Comparison of ENCODE assay signal across 22 mouse cellular contexts in the genomic region with DNA sequence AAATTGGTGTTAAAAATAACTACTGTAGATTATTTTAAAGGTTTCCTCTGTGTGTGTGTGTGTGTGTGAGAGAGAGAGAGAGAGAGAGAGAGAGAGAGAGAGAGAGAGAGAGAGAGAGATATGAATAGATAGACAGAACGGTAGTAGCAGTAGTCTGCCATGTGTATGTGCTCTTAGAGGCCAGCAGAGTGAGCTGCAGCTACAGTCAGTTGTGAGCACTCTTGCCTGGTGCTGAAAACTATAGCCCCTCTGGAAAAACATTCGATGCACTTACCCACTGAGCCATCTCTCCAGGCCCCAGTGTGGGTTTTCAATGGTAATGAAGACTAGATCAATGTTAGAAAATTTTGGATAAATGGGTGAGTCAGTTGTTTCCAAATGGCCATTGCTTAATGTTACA. TPM values are rescaled to one million over a fixed set of nuclear protein-coding genes. Genes with fewer than 3 reads are reported as not detected.
DNase-seq lines count a peak whose midpoint lies in the region; ATAC-seq and TF ChIP-seq lines count a peak whose summit lies in the region.
"Had no signal": no experiment of that assay in that cellular context is flagged by ENCODE, and none has a peak within 500 bp of the region (broad histone marks: within the 10 kb centered on the region; RNA-seq: fewer than 3 reads in every experiment).

No protein-coding gene starts in this region.

- H3K27ac ChIP-seq in hindbrain, postnatal 0 days, result no peak overlapping the region
- no peak overlapping the region for H3K27ac ChIP-seq in hindbrain, embryonic 16.5 days (ENCODE audit: low read depth, low read length)
- H3K27ac ChIP-seq in midbrain, postnatal 0 days (ENCODE audit: low read depth, low read length), result no peak overlapping the region
- no peak overlapping the region for H3K27ac ChIP-seq in midbrain, embryonic 14.5 days (replicated peaks; ENCODE audit: low read depth, low read length)
- no peak overlapping the region for H3K27ac ChIP-seq in stomach, postnatal 0 days (replicated peaks)
- H3K27ac ChIP-seq: forebrain, embryonic 12.5 days; hindbrain, embryonic 10.5 days; limb, embryonic 15.5 days; midbrain, embryonic 15.5 days had no signal

- TF ChIP-seq POLR2A in brain, embryonic 14.5 days (IDR thresholded peaks at IDR 0.05; ENCODE audit: borderline replicate concordance, extremely low read depth, insufficient read depth, insufficient read length, poor library complexity, severe bottlenecking), result no peak

- peak; percentile 36 for DNase-seq in hindbrain, postnatal 0 days (ENCODE audit: low spot score)
- DNase-seq in midbrain, postnatal 0 days (ENCODE audit: low spot score), result no peak
- no peak for DNase-seq in midbrain, embryonic 14.5 days
- DNase-seq in brain, embryonic 14.5 days (ENCODE audit: low read depth), result no peak
- no peak for DNase-seq in stomach, postnatal 0 days (ENCODE audit: low spot score)
- no peak for DNase-seq in cerebellum, adult 9-11 months
- no peak for DNase-seq in gastrocnemius, postnatal 25 days
- DNase-seq: adrenal gland, postnatal 14 days; cerebellum, adult 8-10 months; kidney, postnatal 14 days; lung, adult 18-20 months; retina, postnatal 1 day; spleen, adult 18-20 months had no signal

- TF ChIP-seq EP300 in stomach, postnatal 0 days (optimal IDR thresholded peaks at IDR 0.05), result no peak

- WGBS in hindbrain, postnatal 0 days, result 53% methylated on average over 2 of the region's 2 CpGs
- WGBS in hindbrain, embryonic 16.5 days, result 62% methylated on average over 2 of the region's 2 CpGs
- 60% methylated on average over 2 of the region's 2 CpGs for WGBS in midbrain, postnatal 0 days
- 68% methylated on average over 2 of the region's 2 CpGs for WGBS in midbrain, embryonic 14.5 days
- 36% methylated on average over 2 of the region's 2 CpGs for WGBS in stomach, postnatal 0 days

- TF ChIP-seq CTCF in hindbrain, postnatal 0 days (IDR thresholded peaks at IDR 0.05; ENCODE audit: low read depth), result peak; percentile 59
- peak; percentile 64 for TF ChIP-seq CTCF in midbrain, postnatal 0 days (IDR thresholded peaks at IDR 0.05)
- peak; percentile 26; the same call in 1 of the 2 replicates for TF ChIP-seq CTCF in brain, embryonic 14.5 days (IDR thresholded peaks at IDR 0.05; ENCODE audit: borderline replicate concordance, extremely low read depth, insufficient read depth, insufficient read length)
- peak; percentile 50 for TF ChIP-seq CTCF in stomach, postnatal 0 days (IDR thresholded peaks at IDR 0.05; ENCODE audit: low read depth)

- H3K4me2 ChIP-seq in hindbrain, postnatal 0 days (ENCODE audit: low read depth, low read length), result no peak overlapping the region
- no peak overlapping the region for H3K4me2 ChIP-seq in hindbrain, embryonic 16.5 days (ENCODE audit: low read length)
- H3K4me2 ChIP-seq in midbrain, postnatal 0 days (ENCODE audit: low read depth, low read length, poor library complexity, severe bottlenecking), result no peak overlapping the region
- no peak overlapping the region for H3K4me2 ChIP-seq in midbrain, embryonic 14.5 days (ENCODE audit: low read length)
- no peak overlapping the region for H3K4me2 ChIP-seq in stomach, postnatal 0 days (replicated peaks; ENCODE audit: low read depth)
- H3K4me2 ChIP-seq: forebrain, embryonic 12.5 days; limb, embryonic 15.5 days; midbrain, embryonic 15.5 days had no signal

- H3K9ac ChIP-seq in hindbrain, postnatal 0 days (replicated peaks; ENCODE audit: low read length), result no peak overlapping the region
- H3K9ac ChIP-seq in hindbrain, embryonic 16.5 days (ENCODE audit: low read depth, low read length), result no peak overlapping the region
- no peak overlapping the region for H3K9ac ChIP-seq in midbrain, postnatal 0 days (replicated peaks; ENCODE audit: low read length, poor library complexity, severe bottlenecking)
- H3K9ac ChIP-seq in midbrain, embryonic 14.5 days (replicated peaks; ENCODE audit: low read length), result no peak overlapping the region
- H3K9ac ChIP-seq in stomach, postnatal 0 days (ENCODE audit: low read length), result no peak overlapping the region
- H3K9ac ChIP-seq: forebrain, embryonic 12.5 days; limb, embryonic 15.5 days; midbrain, embryonic 15.5 days had no signal

- no peaks in the 10 kb centered on the region for H3K4me1 ChIP-seq in hindbrain, postnatal 0 days (ENCODE audit: insufficient read depth, low read length)
- H3K4me1 ChIP-seq in hindbrain, embryonic 16.5 days (ENCODE audit: control insufficient read depth, insufficient read depth, low read depth, low read length), result no peaks in the 10 kb centered on the region
- H3K4me1 ChIP-seq in midbrain, postnatal 0 days (ENCODE audit: insufficient read depth, low read length), result no peaks in the 10 kb centered on the region
- H3K4me1 ChIP-seq in midbrain, embryonic 14.5 days (ENCODE audit: control insufficient read depth, insufficient read depth, low read length), result no peaks in the 10 kb centered on the region
- no peaks in the 10 kb centered on the region for H3K4me1 ChIP-seq in stomach, postnatal 0 days (replicated peaks; ENCODE audit: control insufficient read depth, insufficient read depth)
- H3K4me1 ChIP-seq: forebrain, embryonic 12.5 days; hindbrain, embryonic 10.5 days; limb, embryonic 15.5 days; midbrain, embryonic 15.5 days had no signal

- H3K9me3 ChIP-seq in hindbrain, postnatal 0 days (ENCODE audit: low read length), result no peaks in the 10 kb centered on the region
- H3K9me3 ChIP-seq in hindbrain, embryonic 16.5 days (ENCODE audit: control insufficient read depth, low read length), result no peaks in the 10 kb centered on the region
- H3K9me3 ChIP-seq in midbrain, postnatal 0 days (ENCODE audit: low read length), result no peaks in the 10 kb centered on the region
- H3K9me3 ChIP-seq in midbrain, embryonic 14.5 days (ENCODE audit: control insufficient read depth, low read length), result no peaks in the 10 kb centered on the region
- no peaks in the 10 kb centered on the region for H3K9me3 ChIP-seq in stomach, postnatal 0 days (ENCODE audit: control insufficient read depth, low read length)
- H3K9me3 ChIP-seq: forebrain, embryonic 12.5 days; G1E; hindbrain, embryonic 10.5 days; limb, embryonic 15.5 days; midbrain, embryonic 15.5 days had no signal

- H3K36me3 ChIP-seq in hindbrain, postnatal 0 days (ENCODE audit: insufficient read depth, low read length), result no peaks in the 10 kb centered on the region
- no peaks in the 10 kb centered on the region for H3K36me3 ChIP-seq in hindbrain, embryonic 16.5 days (ENCODE audit: control insufficient read depth, insufficient read depth, low read length)
- no peaks in the 10 kb centered on the region for H3K36me3 ChIP-seq in midbrain, postnatal 0 days (ENCODE audit: insufficient read depth, low read length)
- H3K36me3 ChIP-seq in midbrain, embryonic 14.5 days (ENCODE audit: control insufficient read depth, insufficient read depth, low read length), result no peaks in the 10 kb centered on the region
- no peaks in the 10 kb centered on the region for H3K36me3 ChIP-seq in stomach, postnatal 0 days (ENCODE audit: control insufficient read depth, insufficient read depth, low read length)
- H3K36me3 ChIP-seq: forebrain, embryonic 12.5 days; G1E; hindbrain, embryonic 10.5 days; limb, embryonic 15.5 days; midbrain, embryonic 15.5 days had no signal

- H3K27me3 ChIP-seq in hindbrain, postnatal 0 days (ENCODE audit: insufficient read depth, low read length), result no peaks in the 10 kb centered on the region
- H3K27me3 ChIP-seq in hindbrain, embryonic 16.5 days (replicated peaks; ENCODE audit: control insufficient read depth, insufficient read depth, low read length), result no peaks in the 10 kb centered on the region
- no peaks in the 10 kb centered on the region for H3K27me3 ChIP-seq in midbrain, postnatal 0 days (ENCODE audit: insufficient read depth, low read length)
- H3K27me3 ChIP-seq in midbrain, embryonic 14.5 days (ENCODE audit: control insufficient read depth, insufficient read depth, low read length), result no peaks in the 10 kb centered on the region
- no peaks in the 10 kb centered on the region for H3K27me3 ChIP-seq in stomach, postnatal 0 days (ENCODE audit: control insufficient read depth, insufficient read depth, low read length)
- H3K27me3 ChIP-seq: forebrain, embryonic 12.5 days; limb, embryonic 15.5 days; midbrain, embryonic 15.5 days had no signal

- no peak overlapping the region for H3K4me3 ChIP-seq in hindbrain, postnatal 0 days (ENCODE audit: low read length)
- no peak overlapping the region for H3K4me3 ChIP-seq in hindbrain, embryonic 16.5 days (ENCODE audit: low read length)
- no peak overlapping the region for H3K4me3 ChIP-seq in midbrain, postnatal 0 days (ENCODE audit: low read depth, low read length)
- H3K4me3 ChIP-seq in midbrain, embryonic 14.5 days (replicated peaks; ENCODE audit: low read depth, low read length), result no peak overlapping the region
- H3K4me3 ChIP-seq in stomach, postnatal 0 days (ENCODE audit: low read depth, low read length), result no peak overlapping the region
- H3K4me3 ChIP-seq: forebrain, embryonic 12.5 days; hindbrain, embryonic 10.5 days; limb, embryonic 15.5 days; midbrain, embryonic 15.5 days had no signal

- ATAC-seq in hindbrain, postnatal 0 days, result no peak
- ATAC-seq in hindbrain, embryonic 16.5 days, result no peak
- ATAC-seq in midbrain, postnatal 0 days (ENCODE audit: low FRiP score), result no peak
- ATAC-seq in midbrain, embryonic 14.5 days (ENCODE audit: low FRiP score, low TSS enrichment), result no peak
- ATAC-seq in stomach, postnatal 0 days (ENCODE audit: low FRiP score, low TSS enrichment), result no peak
- ATAC-seq: inflammation-experienced regulatory T-cells, adult 6 months; midbrain, embryonic 15.5 days had no signal

RNA-seq across cellular contexts. Expression of gene Clrn3, which starts 29.1 kb away (rescaled TPM):
- not detected in 2 replicates for total RNA-seq in hindbrain, postnatal 0 days (2014; rRNA removed)
- polyA plus RNA-seq in hindbrain, postnatal 0 days (2015; fragmentation: Nextera tagmentation; extraction: Ambion mirVana), result not detected in 2 replicates
- not detected in 2 replicates for polyA plus RNA-seq in hindbrain, embryonic 16.5 days (2015; fragmentation: Nextera tagmentation; extraction: Ambion mirVana)
- not detected in 2 replicates for total RNA-seq in midbrain, postnatal 0 days (2014; rRNA removed)
- not detected in 2 replicates for polyA plus RNA-seq in midbrain, postnatal 0 days (2015; fragmentation: Nextera tagmentation; extraction: Ambion mirVana)
- polyA plus RNA-seq in midbrain, embryonic 14.5 days (2014; fragmentation: Nextera tagmentation; extraction: Ambion mirVana), result not detected in 2 replicates
- not detected in 2 replicates for polyA plus RNA-seq in brain, embryonic 14.5 days (2012; rRNA removed)
- 0.51 and 0.63 TPM in 2 replicates for polyA plus RNA-seq in stomach, postnatal 0 days (2015; fragmentation: Nextera tagmentation; extraction: Ambion mirVana)
- not detected for total RNA-seq in gastrocnemius, postnatal 25 days (2021)
- total RNA-seq: adrenal gland, postnatal 14 days; left cerebral cortex, postnatal 25 days had no signal
- polyA plus RNA-seq: forebrain, embryonic 12.5 days; G1E; heart, embryonic 14.5 days; hindbrain, embryonic 10.5 days; inflammation-experienced regulatory T-cells, adult 6 months; limb, embryonic 15.5 days; midbrain, embryonic 15.5 days had no signal

RNA-seq across cellular contexts. Expression of gene Ptpre, which starts 37.9 kb away (rescaled TPM):
- 12.4 and 13.5 TPM in 2 replicates for total RNA-seq in hindbrain, postnatal 0 days (2014; rRNA removed)
- 8.0 and 8.2 TPM in 2 replicates for polyA plus RNA-seq in hindbrain, postnatal 0 days (2015; fragmentation: Nextera tagmentation; extraction: Ambion mirVana)
- polyA plus RNA-seq in hindbrain, embryonic 16.5 days (2015; fragmentation: Nextera tagmentation; extraction: Ambion mirVana), result 6.9 and 8.1 TPM in 2 replicates
- total RNA-seq in midbrain, postnatal 0 days (2014; rRNA removed), result 14.2 and 14.6 TPM in 2 replicates
- 7.2 and 9.2 TPM in 2 replicates for polyA plus RNA-seq in midbrain, postnatal 0 days (2015; fragmentation: Nextera tagmentation; extraction: Ambion mirVana)
- polyA plus RNA-seq in midbrain, embryonic 14.5 days (2014; fragmentation: Nextera tagmentation; extraction: Ambion mirVana), result 5.0 and 6.7 TPM in 2 replicates
- 3.3 and 6.7 TPM in 2 replicates for polyA plus RNA-seq in brain, embryonic 14.5 days (2012; rRNA removed)
- polyA plus RNA-seq in stomach, postnatal 0 days (2015; fragmentation: Nextera tagmentation; extraction: Ambion mirVana), result 4.4 TPM in 2 replicates
- 1 to 10 TPM; 1.9 to 2.1 TPM for total RNA-seq in gastrocnemius, postnatal 25 days (2021)
